Mouse (Mus musculus) G1E (cell line): ENCODE results near the gene Gabbr2. TPM values are rescaled to one million over a fixed set of nuclear protein-coding genes. Genes with fewer than 3 reads are reported as not detected.

Experiments
- ATAC-seq: 2 replicates; pipeline ENCODE4 v1.8.0; 2016; ENCODE audit warnings: mild to moderate bottlenecking; ENCODE audit not compliant: insufficient number of reproducible peaks, poor library complexity, low FRiP score, severe bottlenecking; ENCODE audit errors: extremely low read depth
- DNase-seq: peaks from one replicate; pipeline ENCODE4 v3.0.0; 2012; ENCODE audit warnings: low spot score
- H3K27me3 ChIP-seq: 2 replicates; pipeline ENCODE4 v1.6.1; 2012; ENCODE audit warnings: mild to moderate bottlenecking, low read length, inconsistent platforms; ENCODE audit not compliant: insufficient read depth
- H3K36me3 ChIP-seq: replicated peaks from 2 replicates; pipeline ENCODE3; 2012; ENCODE audit warnings: mild to moderate bottlenecking, inconsistent platforms
- H3K4me1 ChIP-seq: 2 replicates; pipeline ENCODE4 v1.6.1; 2012; ENCODE audit warnings: low read depth, low read length, inconsistent platforms, mixed read lengths; ENCODE audit not compliant: insufficient read depth
- H3K4me3 ChIP-seq: 2 replicates; pipeline ENCODE4 v1.5.1; 2012; ENCODE audit warnings: low read depth, mild to moderate bottlenecking, inconsistent platforms, low read length, moderate library complexity, mixed read lengths
- H3K9me3 ChIP-seq: replicated peaks from 2 replicates; pipeline ENCODE4 v1.6.1; 2012; ENCODE audit warnings: inconsistent platforms
- CTCF ChIP-seq: IDR thresholded peaks from 2 replicates; pipeline ENCODE4 v1.5.1; 2012; ENCODE audit warnings: low read depth, low read length, inconsistent platforms, mixed read lengths
- GATA1 ChIP-seq: IDR thresholded peaks from 2 replicates; pipeline ENCODE4 v1.6.1; 2012; ENCODE audit warnings: borderline replicate concordance, low read length, inconsistent platforms, mixed read lengths
- GATA2 ChIP-seq: IDR thresholded peaks from 2 replicates; pipeline ENCODE4 v1.6.1; 2012; ENCODE audit warnings: low read depth, low read length, inconsistent platforms, borderline replicate concordance
- POLR2AphosphoS5 ChIP-seq: IDR thresholded peaks from 2 replicates; pipeline ENCODE4 v1.6.1; 2012; ENCODE audit warnings: low read depth, low read length, inconsistent platforms; ENCODE audit not compliant: insufficient replicate concordance
- TAL1 ChIP-seq: conservative IDR thresholded peaks from 2 replicates; pipeline ENCODE4 v1.6.1; 2012; ENCODE audit warnings: low read depth, low read length, inconsistent platforms, mixed read lengths
- polyA plus RNA-seq: library from polyadenylated mRNA; stranded (reverse); fragments of >175 nt; gene quantifications from 2 replicates; pipeline ENCODE4 v1.2.3, GENCODE M21; 2012
- total RNA-seq, 2 experiments: library from RNA; stranded (forward) in 1 of 2; stranded (reverse) in 1 of 2; fragments of 200-1000 nt in 1 of 2; fragments of >200 nt in 1 of 2; fragmentation: Nextera tagmentation in 1 of 2; gene quantifications; 2 replicates each; pipeline ENCODE4 v1.2.3; 2014 to 2017

The Gabbr2 gene
- total and polyA plus RNA-seq, 3 experiments: 0.05 TPM; not detected in 2

DNA sequence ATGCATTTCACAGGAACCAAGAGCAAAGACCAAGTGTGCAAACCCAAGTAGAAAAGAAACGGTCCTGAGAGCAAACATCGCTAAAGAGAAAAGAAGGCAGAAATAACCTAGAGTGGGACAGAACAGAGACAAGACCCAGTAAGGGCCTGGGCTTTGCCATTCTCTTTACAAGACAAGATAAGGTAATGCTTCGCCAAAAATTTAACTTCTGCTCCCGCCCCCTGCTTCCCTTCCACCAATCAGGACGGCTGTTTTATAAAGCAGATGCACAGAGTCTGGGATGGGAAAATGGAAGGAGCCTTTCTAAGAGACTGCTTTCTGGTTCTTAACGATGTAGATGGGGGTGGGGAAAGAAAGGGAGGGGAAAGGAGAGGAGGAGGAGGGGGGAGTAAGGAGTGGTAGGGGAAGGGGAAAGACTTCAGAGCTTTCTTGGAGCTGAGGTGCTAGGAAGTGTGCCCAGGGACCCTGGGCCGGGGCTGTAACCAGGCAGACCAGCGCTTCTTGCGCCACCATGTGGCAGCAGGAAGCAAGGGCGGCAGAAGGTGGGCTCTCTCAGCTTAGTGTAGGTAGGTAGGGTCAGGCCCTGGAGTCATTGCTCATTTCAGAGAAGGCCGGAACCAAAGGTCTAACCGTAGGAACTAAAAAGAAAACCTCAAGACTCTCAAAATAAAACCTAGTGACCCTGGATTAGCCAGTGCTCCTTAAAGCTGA is 158.7 kb downstream of the Gabbr2 start:
- ATAC-seq (no peak), DNase-seq (no peak)
- H3K27me3 ChIP-seq: no peaks in the 10 kb centered on the region
- peaks cover 61% of the 10 kb centered on the region for H3K9me3 ChIP-seq
- no peak overlapping the region for H3K4me3 ChIP-seq
- no peaks in the 10 kb centered on the region for H3K36me3 ChIP-seq
- TF ChIP-seq TAL1: no peak
- TF ChIP-seq POLR2AphosphoS5: no peak
- no peak for TF ChIP-seq CTCF
- TF ChIP-seq GATA2: no peak
- TF ChIP-seq GATA1: no peak
- H3K4me1 ChIP-seq: no peaks in the 10 kb centered on the region

DNA sequence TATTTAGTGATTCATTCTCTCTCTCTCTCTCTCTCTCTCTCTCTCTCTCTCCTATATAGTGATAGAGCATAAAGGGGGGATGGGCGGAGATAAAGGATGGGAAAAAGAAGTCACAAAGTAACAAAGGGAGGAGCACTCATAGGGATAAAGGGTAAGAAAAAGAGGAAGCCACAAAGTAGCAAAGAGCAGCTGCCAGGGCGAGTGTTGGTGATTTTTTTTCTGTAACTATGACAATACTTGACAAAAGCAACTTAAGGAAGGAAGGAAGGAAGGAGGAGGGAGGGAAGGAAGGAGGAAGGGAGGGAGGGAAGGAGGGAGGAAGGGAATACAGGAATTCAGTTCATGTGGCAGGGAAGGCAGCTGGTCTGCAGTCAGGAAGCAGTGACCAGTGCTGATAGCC is 162.0 kb downstream of the Gabbr2 start:
- DNase-seq (no peak), ATAC-seq (no peak)
- Histone ChIP-seq H3K36me3 (no peaks in the 10 kb centered on the region), H3K27me3 (no peaks in the 10 kb centered on the region), H3K4me3 (no peak overlapping the region), H3K4me1 (no peaks in the 10 kb centered on the region), H3K9me3 (peaks cover 66% of the 10 kb centered on the region)
- no peak for TF ChIP-seq GATA2
- TF ChIP-seq TAL1: no peak
- TF ChIP-seq GATA1: no peak
- no peak for TF ChIP-seq POLR2AphosphoS5
- TF ChIP-seq CTCF: no peak

DNA sequence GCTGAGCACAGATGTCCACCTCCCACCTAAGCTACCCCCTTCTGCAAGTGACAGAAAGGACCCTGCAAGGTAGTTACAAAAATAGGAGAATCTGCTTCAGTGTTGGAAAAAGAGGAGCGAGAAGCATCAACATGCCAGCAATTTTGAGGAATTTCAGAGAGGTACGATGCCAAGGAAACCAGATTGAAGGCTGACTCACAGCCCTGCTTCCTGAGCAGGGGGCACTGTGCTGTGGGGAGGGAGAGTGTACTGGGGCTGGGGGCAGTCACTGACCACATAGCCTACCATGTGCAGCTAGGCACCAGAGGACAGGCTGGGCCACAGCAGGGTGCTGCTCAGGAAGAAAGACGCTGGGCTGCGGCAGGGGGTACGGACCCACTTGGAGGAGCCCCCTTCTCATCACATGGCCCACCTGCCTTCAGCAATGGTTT is 163.5 kb downstream of the Gabbr2 start:
- Histone ChIP-seq H3K4me1 (no peaks in the 10 kb centered on the region), H3K27me3 (no peaks in the 10 kb centered on the region), H3K9me3 (peaks cover 65% of the 10 kb centered on the region), H3K36me3 (no peaks in the 10 kb centered on the region), H3K4me3 (no peak overlapping the region)
- ATAC-seq: no peak
- no peak for DNase-seq
- no peak for TF ChIP-seq POLR2AphosphoS5
- no peak for TF ChIP-seq CTCF
- no peak for TF ChIP-seq GATA1
- TF ChIP-seq TAL1: no peak
- TF ChIP-seq GATA2: no peak

DNA sequence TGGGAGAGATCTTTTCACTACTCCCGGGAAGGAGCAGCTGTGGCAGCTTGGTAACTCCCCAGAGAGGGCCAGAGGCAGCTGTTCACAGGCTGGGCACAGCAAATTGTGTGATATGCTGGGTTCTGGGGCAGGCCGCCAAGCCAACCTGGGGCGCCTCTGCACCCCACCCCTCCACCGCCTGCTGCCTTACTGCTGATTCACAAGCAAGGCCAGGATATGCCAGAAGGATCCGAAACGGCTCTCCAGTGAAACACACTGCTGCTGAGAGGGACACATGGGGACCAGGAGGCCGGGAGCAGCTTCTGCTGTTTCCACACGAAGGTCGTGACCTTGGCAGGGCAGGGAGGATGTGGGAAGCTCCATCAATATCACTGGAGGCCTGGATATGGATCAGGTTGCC is 164.2 kb downstream of the Gabbr2 start:
- DNase-seq: no peak

DNA sequence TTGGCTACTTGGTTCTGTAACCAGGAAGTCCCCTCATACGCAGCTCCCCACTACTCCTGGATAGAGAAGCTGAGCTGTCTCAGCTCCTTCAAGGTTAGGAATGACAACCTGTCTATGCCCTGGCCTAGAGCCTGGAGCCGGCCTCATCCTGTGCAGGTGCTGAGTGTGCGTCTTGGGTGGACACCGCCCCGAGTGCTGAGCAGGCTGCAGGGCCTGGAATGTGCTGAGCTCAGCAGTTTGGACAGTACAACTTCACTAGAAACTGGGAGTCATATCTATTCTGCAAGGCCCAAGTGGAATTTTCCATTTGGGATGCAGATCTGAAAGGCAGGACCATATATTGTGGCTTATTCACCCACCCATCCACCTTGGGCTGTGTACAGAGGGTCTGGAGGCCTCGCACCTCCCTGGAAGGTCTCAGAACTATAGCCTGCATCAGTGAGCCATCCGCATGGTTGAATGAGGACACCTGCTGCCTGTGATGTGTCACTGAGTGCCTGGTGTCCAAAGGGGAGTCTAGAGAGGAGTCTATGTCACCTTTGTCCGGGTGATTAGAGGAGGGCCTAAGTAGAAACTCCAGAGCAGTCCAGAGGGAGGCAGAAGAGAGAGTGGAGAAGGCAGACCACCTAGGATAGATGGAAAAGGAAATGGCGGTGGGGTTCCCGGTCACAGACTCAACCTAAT is 165.7 kb downstream of the Gabbr2 start:
- H3K36me3 ChIP-seq: no peaks in the 10 kb centered on the region
- ATAC-seq: no peak

More for the DNA sequence above, 164.2 kb downstream of the Gabbr2 start:
- no peak overlapping the region for H3K4me3 ChIP-seq
- no peaks in the 10 kb centered on the region for H3K4me1 ChIP-seq
- H3K36me3 ChIP-seq: no peaks in the 10 kb centered on the region
- peaks cover 68% of the 10 kb centered on the region for H3K9me3 ChIP-seq
- no peak for ATAC-seq
- TF ChIP-seq TAL1 (no peak), POLR2AphosphoS5 (no peak), CTCF (no peak), GATA1 (no peak), GATA2 (no peak)
- no peaks in the 10 kb centered on the region for H3K27me3 ChIP-seq

GRCm38 (mm10) chr4:46823738-46824137 is 167.9 kb downstream of the Gabbr2 start:
- peaks cover 82% of the 10 kb centered on the region for H3K9me3 ChIP-seq
- no peak for TF ChIP-seq CTCF
- no peak for TF ChIP-seq TAL1
- TF ChIP-seq POLR2AphosphoS5: no peak
- no peak for TF ChIP-seq GATA2
- TF ChIP-seq GATA1: no peak
- DNase-seq (no peak), ATAC-seq (no peak)
- no peak overlapping the region for H3K4me3 ChIP-seq
- H3K27me3 ChIP-seq: no peaks in the 10 kb centered on the region
- no peaks in the 10 kb centered on the region for H3K36me3 ChIP-seq
- no peaks in the 10 kb centered on the region for H3K4me1 ChIP-seq

More for the DNA sequence above, 165.7 kb downstream of the Gabbr2 start:
- Histone ChIP-seq H3K9me3 (peaks cover 70% of the 10 kb centered on the region), H3K4me3 (no peak overlapping the region), H3K4me1 (no peaks in the 10 kb centered on the region), H3K27me3 (no peaks in the 10 kb centered on the region)
- no peak for TF ChIP-seq TAL1
- no peak for TF ChIP-seq GATA2
- no peak for TF ChIP-seq POLR2AphosphoS5
- TF ChIP-seq CTCF: no peak
- DNase-seq: no peak
